Mouse (Mus musculus) heart, embryonic 15.5 days (tissue): ENCODE measurements around the gene Nlgn1. TPM values are rescaled to one million over a fixed set of nuclear protein-coding genes. Genes with fewer than 3 reads are reported as not detected.

ENCODE experiments used
- ATAC-seq: fragments of 200-750 bp; cut with Nextera tagmentation; replicated peaks from 2 replicates; pipeline ENCODE4 v1.8.0; 2017; ENCODE audit warnings: low read depth, moderate TSS enrichment; ENCODE audit not compliant: insufficient number of reproducible peaks, insufficient read depth, low FRiP score
- H3K27ac ChIP-seq: fragments of 300-500 bp; sonication (generic); 2 replicates; pipeline ENCODE4 v1.5.1; 2015; ENCODE audit warnings: mild to moderate bottlenecking, inconsistent platforms
- H3K27me3 ChIP-seq: fragments of 300-500 bp; sonication (generic); 2 replicates; pipeline ENCODE4 v1.6.1; 2015; ENCODE audit warnings: inconsistent platforms
- H3K36me3 ChIP-seq: fragments of 300-500 bp; sonication (generic); 2 replicates; pipeline ENCODE4 v1.6.1; 2015; ENCODE audit warnings: mild to moderate bottlenecking, inconsistent platforms
- H3K4me1 ChIP-seq: fragments of 300-500 bp; sonication (generic); replicated peaks from 2 replicates; pipeline ENCODE4 v1.6.1; 2015; ENCODE audit warnings: inconsistent platforms
- H3K4me2 ChIP-seq: fragments of 300-500 bp; sonication (generic); 2 replicates; pipeline ENCODE4 v1.6.1; 2015; ENCODE audit warnings: inconsistent platforms, mild to moderate bottlenecking, moderate library complexity
- H3K4me3 ChIP-seq: fragments of 300-500 bp; sonication (generic); 2 replicates; pipeline ENCODE4 v1.5.1; 2015; ENCODE audit warnings: mild to moderate bottlenecking, inconsistent platforms
- H3K9ac ChIP-seq: fragments of 300-500 bp; sonication (generic); 2 replicates; pipeline ENCODE4 v1.6.1; 2015; ENCODE audit warnings: mild to moderate bottlenecking, inconsistent platforms
- H3K9me3 ChIP-seq: fragments of 300-500 bp; sonication (generic); replicated peaks from 2 replicates; pipeline ENCODE4 v1.6.1; 2016; ENCODE audit warnings: inconsistent platforms
- WGBS: fragments of 180-500 bp; shearing (Covaris S2); methylation state at CpG from one replicate; pipeline ENCODE4 v1.1.7; 2015; ENCODE audit warnings: mixed read lengths; 5-methylcytosine and 5-hydroxymethylcytosine counted together
- polyA plus RNA-seq: library from polyadenylated mRNA; unstranded; fragments of >200 nt; fragmentation: Nextera tagmentation; extraction: Ambion mirVana; gene quantifications from 2 replicates; pipeline ENCODE4 v1.2.1, GENCODE M21; 2015

Gene Nlgn1
- polyA plus RNA-seq, 1 experiment from 2014 or later, result 0.21 TPM

DNA sequence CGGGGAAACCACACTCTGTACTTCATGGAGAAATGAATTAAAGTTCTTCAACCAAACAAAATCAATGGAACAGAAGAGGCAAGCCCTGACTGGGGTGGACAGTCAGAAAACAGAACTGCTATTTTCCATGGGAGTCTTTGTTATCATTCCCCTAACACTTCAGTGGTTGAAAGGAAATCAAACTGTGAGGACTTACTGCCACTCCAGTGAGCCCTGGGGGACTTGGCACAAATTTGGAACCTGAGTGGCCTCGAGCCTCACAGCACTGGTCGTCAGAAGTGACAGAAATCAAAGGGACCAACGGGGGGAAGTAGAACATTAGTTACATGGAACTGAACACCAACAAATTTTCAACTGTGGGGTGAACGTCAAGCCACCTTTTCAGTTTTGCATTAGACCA is 34.4 kb downstream of the Nlgn1 start:
- Histone ChIP-seq H3K27ac (no peak overlapping the region), H3K36me3 (no peaks in the 10 kb centered on the region), H3K9ac (no peak overlapping the region), H3K4me2 (no peak overlapping the region), H3K4me3 (no peak overlapping the region), H3K9me3 (no peaks in the 10 kb centered on the region), H3K27me3 (no peaks in the 10 kb centered on the region), H3K4me1 (no peaks in the 10 kb centered on the region)
- ATAC-seq, result no peak
- WGBS, result 53% methylated on average over 5 of the region's 5 CpGs

DNA sequence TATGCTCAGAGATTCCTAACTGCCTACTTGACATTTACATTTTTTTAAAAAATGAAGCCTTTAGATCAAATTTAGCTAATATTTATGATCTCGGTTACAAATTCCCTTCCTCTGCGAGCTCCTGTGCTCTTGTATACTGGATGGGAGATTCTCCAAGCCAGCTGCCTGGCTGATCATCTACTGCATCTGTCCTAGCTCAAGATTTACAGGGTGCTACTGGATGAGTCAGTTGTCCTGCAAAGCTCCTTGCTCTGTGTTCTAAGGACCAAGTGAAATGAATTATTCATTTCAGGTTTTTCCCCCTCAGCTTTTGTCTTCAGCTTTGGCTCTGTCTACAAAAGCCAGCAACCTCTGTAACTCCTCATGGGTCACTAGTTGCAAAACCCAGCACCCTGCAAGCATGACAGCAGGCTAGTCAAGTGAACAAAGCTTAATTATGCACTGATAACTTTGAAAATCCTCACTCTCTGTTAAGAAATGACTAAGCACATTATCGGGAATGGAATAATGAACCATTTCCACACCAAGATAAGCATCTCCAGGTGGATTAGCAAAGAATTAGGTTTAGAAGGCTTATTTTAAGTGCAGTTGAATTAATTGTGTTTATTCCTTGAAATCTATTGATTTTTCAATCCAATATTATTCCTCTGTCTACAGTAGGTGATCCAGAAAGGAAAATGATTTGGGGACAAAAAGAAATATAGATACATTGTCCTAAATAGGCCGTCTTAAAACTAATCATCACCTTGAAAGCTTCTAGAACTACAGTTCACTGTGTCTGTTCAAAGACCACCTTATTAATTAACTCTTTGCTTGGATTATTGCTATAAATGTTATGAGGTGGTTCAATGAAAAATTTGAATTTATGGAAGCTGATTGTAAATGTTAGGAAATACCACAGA is 61.1 kb downstream of the Nlgn1 start:
- H3K4me3 ChIP-seq, result no peak overlapping the region
- 58% methylated on average over 4 of the region's 4 CpGs for WGBS
- no peak overlapping the region for H3K9ac ChIP-seq
- no peaks in the 10 kb centered on the region for H3K4me1 ChIP-seq
- H3K27ac ChIP-seq, result no peak overlapping the region
- H3K4me2 ChIP-seq, result no peak overlapping the region
- no peak for ATAC-seq
- no peaks in the 10 kb centered on the region for H3K36me3 ChIP-seq
- H3K9me3 ChIP-seq, result no peaks in the 10 kb centered on the region
- H3K27me3 ChIP-seq, result no peaks in the 10 kb centered on the region

DNA sequence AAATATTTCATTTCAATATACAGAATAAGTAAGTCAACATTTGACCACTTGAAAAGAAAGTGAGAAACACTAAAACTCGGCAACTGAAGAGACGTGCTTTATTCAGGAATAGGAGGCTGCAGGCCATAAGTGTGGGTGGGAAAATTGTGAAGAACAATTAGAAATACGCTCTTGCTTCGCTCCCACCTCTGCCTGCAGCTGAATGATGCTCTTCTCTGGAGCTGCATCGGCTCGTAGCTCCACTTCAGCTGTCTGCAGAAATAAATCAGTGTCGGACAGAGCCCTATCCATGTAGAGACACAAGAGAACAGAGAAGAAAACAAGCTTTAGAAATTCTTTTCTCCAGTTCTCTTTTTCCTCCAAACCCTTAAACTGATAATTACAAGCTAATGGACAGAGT is 85.7 kb downstream of the Nlgn1 start:
- no peaks in the 10 kb centered on the region for H3K4me1 ChIP-seq
- WGBS, result 73% methylated on average over 7 of the region's 7 CpGs

DNA sequence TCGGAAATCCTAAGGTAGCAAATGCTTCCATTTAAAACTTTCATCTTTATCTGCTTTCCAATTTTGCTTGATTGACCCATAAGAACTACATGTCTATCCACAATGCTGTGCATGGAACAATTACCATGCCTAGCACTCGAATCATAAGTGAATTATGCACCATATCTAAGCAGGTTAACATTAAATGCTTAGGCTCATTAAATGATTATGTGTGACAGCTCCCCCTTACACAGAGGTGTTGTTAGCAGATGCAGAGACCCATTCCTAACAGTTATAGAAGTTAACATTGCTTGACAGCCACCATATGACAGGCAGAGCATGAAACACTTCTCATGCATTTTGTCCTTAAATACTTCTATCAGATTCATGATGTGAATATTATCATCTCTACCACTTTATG is 89.0 kb downstream of the Nlgn1 start:
- H3K9me3 ChIP-seq, result no peaks in the 10 kb centered on the region
- H3K9ac ChIP-seq, result no peak overlapping the region
- H3K4me2 ChIP-seq, result no peak overlapping the region
- H3K27ac ChIP-seq, result no peak overlapping the region
- no peaks in the 10 kb centered on the region for H3K27me3 ChIP-seq
- ATAC-seq, result no peak
- H3K4me1 ChIP-seq, result no peaks in the 10 kb centered on the region
- no peak overlapping the region for H3K4me3 ChIP-seq
- 66% methylated on average over 2 of the region's 2 CpGs for WGBS
- no peaks in the 10 kb centered on the region for H3K36me3 ChIP-seq

More for the DNA sequence above, 85.7 kb downstream of the Nlgn1 start:
- no peak overlapping the region for H3K9ac ChIP-seq
- no peak overlapping the region for H3K27ac ChIP-seq
- no peak for ATAC-seq
- no peaks in the 10 kb centered on the region for H3K36me3 ChIP-seq
- no peak overlapping the region for H3K4me2 ChIP-seq
- no peaks in the 10 kb centered on the region for H3K27me3 ChIP-seq
- H3K9me3 ChIP-seq, result no peaks in the 10 kb centered on the region
- no peak overlapping the region for H3K4me3 ChIP-seq

DNA sequence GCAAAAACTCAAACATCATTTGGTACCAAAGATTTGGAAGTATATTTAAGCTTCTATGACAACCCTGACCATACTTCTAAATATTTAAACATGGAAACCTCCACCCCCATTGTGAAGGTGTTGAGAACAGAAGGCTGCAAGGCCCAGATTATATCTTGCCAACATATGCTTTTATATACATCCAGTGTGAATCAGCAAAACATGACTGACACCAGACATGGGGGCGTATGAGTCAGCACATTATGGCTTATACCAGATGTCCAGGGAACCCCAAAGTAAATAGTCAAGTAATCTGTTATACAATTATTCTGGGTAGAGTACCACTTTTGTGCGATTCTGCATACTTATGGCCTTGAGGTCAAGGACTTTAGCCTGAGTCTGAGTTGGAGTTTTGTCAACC is 102.3 kb downstream of the Nlgn1 start:
- H3K4me3 ChIP-seq, result no peak overlapping the region
- no peak overlapping the region for H3K9ac ChIP-seq
- WGBS, result 74% methylated on average over 2 of the region's 2 CpGs
- no peak overlapping the region for H3K27ac ChIP-seq
- no peak for ATAC-seq
- no peak overlapping the region for H3K4me2 ChIP-seq
- no peaks in the 10 kb centered on the region for H3K9me3 ChIP-seq
- no peaks in the 10 kb centered on the region; the same call in 1 of the 2 replicates for H3K4me1 ChIP-seq
- H3K27me3 ChIP-seq, result no peaks in the 10 kb centered on the region
- H3K36me3 ChIP-seq, result no peaks in the 10 kb centered on the region

DNA sequence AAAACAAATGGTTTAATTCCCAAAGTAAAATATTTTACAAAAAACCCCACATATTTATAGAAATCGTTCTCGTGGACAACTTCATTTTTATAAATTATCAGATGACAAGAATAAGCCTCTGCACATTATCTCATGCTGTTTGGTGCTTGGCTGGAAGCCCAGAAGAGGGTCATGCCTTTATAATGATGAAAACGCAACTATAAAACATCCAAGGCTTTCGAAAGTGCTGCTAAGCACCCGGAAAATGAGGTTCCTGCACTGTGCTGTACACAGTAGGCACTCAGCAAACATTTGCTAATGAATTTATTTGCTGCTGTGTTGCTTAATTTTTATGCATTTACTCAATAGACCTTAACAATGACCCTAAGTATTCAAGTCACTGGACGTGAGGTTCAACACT is 103.4 kb downstream of the Nlgn1 start:
- Histone ChIP-seq H3K36me3 (no peaks in the 10 kb centered on the region), H3K9ac (no peak overlapping the region), H3K4me3 (no peak overlapping the region), H3K9me3 (no peaks in the 10 kb centered on the region), H3K27me3 (no peaks in the 10 kb centered on the region), H3K4me1 (no peaks in the 10 kb centered on the region; the same call in 1 of the 2 replicates), H3K4me2 (no peak overlapping the region), H3K27ac (no peak overlapping the region)
- WGBS, result 31% methylated on average over 6 of the region's 6 CpGs
- no peak for ATAC-seq

DNA sequence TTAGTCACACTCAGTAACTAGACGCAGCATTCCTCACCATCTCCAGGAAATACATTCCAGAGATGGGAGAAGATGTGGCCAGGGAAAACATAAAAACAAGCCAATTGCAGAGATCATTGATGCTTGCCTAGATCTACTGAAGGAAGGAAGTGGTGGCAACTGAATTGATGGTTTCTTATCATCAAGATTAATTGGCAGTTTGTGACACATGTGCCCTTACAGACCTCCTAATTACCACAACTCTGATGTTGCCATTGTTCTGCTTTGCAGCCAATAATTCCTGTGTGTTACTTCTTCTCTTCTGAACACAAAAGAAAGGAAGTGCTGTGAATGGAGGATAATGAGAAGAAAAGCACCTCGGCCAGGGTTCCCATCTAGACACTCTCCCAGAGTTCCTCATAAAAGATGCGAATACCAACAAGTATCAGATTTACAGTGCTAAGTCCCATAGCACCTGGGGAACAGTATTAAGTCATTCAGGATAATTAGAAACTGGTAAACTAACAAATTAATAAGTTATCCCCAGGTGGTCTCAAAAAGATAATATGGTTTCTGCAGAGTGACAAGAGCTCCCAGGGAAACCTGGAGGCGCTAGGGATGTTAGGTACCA is 104.0 kb downstream of the Nlgn1 start:
- Histone ChIP-seq H3K4me3 (no peak overlapping the region), H3K36me3 (no peaks in the 10 kb centered on the region), H3K9me3 (no peaks in the 10 kb centered on the region), H3K27me3 (no peaks in the 10 kb centered on the region), H3K27ac (no peak overlapping the region), H3K9ac (no peak overlapping the region), H3K4me2 (no peak overlapping the region), H3K4me1 (no peaks in the 10 kb centered on the region; the same call in 1 of the 2 replicates)
- 57% methylated on average over 4 of the region's 4 CpGs for WGBS
- ATAC-seq, result no peak

DNA sequence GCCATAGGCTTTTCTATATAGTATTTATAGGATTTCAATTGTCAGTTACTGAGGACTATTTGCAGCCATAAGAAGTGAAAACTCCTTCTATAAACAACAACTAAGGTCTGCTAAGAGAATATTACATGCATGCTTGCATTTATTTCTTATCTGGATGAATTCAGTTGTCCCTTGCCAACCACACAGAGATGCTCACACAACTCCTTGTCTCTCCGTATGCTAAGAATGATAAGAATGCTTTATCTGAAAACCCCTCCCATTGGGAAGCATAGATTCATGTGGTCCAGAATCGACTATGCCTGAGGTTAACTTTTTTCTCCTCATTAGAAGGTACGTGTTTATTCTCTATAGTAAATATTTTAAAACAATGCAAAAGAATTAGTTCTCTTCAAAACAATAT is 108.8 kb downstream of the Nlgn1 start:
- Histone ChIP-seq H3K9ac (no peak overlapping the region), H3K36me3 (no peaks in the 10 kb centered on the region), H3K4me3 (no peak overlapping the region), H3K4me1 (no peaks in the 10 kb centered on the region), H3K27ac (no peak overlapping the region), H3K9me3 (no peaks in the 10 kb centered on the region), H3K4me2 (no peak overlapping the region), H3K27me3 (no peaks in the 10 kb centered on the region)
- no peak for ATAC-seq
- 52% methylated on average over 3 of the region's 3 CpGs for WGBS

DNA sequence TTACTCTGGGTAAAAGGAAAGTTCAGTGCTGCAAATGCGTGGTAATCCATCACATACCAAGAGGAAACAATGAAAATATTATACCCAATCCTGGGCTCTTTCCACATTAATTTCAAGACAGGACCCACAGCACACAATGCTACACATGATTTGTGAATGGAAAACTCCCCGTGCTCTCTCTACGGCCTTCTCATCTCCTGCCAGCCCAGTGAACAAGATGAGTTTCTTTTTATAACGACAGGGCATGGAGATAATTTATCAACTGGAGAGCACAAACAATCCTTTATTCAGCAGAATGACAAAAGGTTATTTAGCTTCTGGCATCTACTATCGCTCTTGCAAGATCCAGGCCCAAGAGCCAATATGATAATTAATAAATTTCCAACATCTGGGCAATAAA is 116.0 kb downstream of the Nlgn1 start:
- no peak for ATAC-seq
- 61% methylated on average over 5 of the region's 5 CpGs for WGBS

DNA sequence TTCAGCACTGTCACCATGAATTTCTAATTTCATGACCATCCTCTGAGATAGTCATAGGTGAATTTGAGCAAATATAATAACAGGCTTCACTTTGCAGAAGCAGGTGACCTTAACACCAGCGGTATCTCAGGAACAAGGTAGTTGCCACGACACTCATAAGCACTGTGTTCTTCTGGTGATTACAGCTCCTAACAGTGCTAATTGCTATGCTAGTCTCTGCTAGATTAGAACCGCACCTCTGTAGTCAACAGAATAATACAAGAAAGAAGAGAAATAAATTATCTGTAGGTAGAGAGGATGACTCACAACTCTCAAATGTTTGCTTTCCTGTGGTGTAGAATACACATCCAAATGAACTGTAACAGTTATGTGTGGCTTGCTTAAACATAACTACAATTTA is 129.6 kb downstream of the Nlgn1 start:
- H3K9me3 ChIP-seq, result no peaks in the 10 kb centered on the region
- no peaks in the 10 kb centered on the region for H3K4me1 ChIP-seq
- no peak for ATAC-seq
- H3K9ac ChIP-seq, result no peak overlapping the region
- H3K4me2 ChIP-seq, result no peak overlapping the region
- no peak overlapping the region for H3K27ac ChIP-seq
- WGBS, result 82% methylated on average over 3 of the region's 3 CpGs
- H3K27me3 ChIP-seq, result no peaks in the 10 kb centered on the region
- no peaks in the 10 kb centered on the region for H3K36me3 ChIP-seq
- H3K4me3 ChIP-seq, result no peak overlapping the region

More for the DNA sequence above, 116.0 kb downstream of the Nlgn1 start:
- Histone ChIP-seq H3K9me3 (no peaks in the 10 kb centered on the region), H3K27ac (no peak overlapping the region), H3K36me3 (no peaks in the 10 kb centered on the region), H3K9ac (no peak overlapping the region), H3K4me3 (no peak overlapping the region), H3K4me1 (no peaks in the 10 kb centered on the region), H3K4me2 (no peak overlapping the region), H3K27me3 (no peaks in the 10 kb centered on the region)

DNA sequence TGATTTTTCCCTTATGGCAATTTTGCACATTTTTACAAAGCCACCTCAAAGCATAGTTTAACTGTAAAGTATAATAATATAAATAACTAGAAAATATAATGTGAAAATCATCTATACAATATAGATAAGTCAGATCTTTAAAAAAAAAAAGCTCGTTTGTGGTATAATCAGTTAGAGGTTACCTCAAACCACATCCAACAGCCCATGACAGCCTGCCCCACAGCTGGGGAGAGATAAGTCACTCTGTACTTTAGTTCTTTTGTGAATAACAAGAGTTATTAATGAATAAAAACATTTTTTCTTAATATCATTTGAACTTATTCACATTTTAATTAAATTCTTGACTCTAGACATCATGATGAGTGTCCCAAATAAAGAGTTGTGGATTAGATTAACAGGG is 130.8 kb downstream of the Nlgn1 start:
- Histone ChIP-seq H3K27ac (no peak overlapping the region), H3K9me3 (no peaks in the 10 kb centered on the region), H3K36me3 (no peaks in the 10 kb centered on the region), H3K4me1 (no peaks in the 10 kb centered on the region), H3K4me2 (no peak overlapping the region), H3K9ac (no peak overlapping the region), H3K27me3 (no peaks in the 10 kb centered on the region), H3K4me3 (no peak overlapping the region)
- ATAC-seq, result no peak
- WGBS, result 34% methylated on average over 1 of the region's 1 CpGs

DNA sequence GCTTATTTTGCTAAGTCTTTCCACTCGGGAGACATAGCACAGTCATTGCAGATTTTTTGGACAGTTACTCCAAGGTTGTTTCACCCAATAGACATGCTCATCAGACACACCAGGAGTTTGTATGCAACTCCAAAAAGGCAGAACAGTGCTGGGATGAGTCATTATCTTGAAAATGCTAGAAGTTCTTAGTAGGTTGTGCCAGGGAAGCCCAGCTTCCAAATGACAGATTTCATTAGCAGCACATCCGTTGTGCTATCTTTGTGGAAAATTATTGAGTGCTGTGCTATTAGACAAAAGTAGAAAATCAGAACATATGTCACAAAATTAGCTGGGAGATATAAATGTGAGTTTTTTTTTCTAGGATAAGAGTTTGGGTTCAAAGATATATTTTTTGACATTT is 137.3 kb downstream of the Nlgn1 start:
- H3K27me3 ChIP-seq, result no peaks in the 10 kb centered on the region
- H3K4me3 ChIP-seq, result no peak overlapping the region
- WGBS, result 53% methylated on average over 2 of the region's 2 CpGs
- H3K27ac ChIP-seq, result no peak overlapping the region
- no peaks in the 10 kb centered on the region for H3K36me3 ChIP-seq
- no peak for ATAC-seq
- no peak overlapping the region for H3K9ac ChIP-seq
- H3K4me1 ChIP-seq, result no peaks in the 10 kb centered on the region
- no peaks in the 10 kb centered on the region for H3K9me3 ChIP-seq
- no peak overlapping the region for H3K4me2 ChIP-seq
